Mouse (Mus musculus) neural tube, embryonic 10.5 days (tissue): ENCODE results near the gene Ryr2.
"Not testable (repeated sequence)": the region's sequence is repeated elsewhere in the genome, so short reads cannot be mapped to it uniquely, and the experiment has no call there.

Source experiments
- DNase-seq: peaks from one replicate; pipeline ENCODE4 v3.0.0-alpha.2; 2017; ENCODE audit warnings: low spot score; ENCODE audit errors: extremely low spot score

The Ryr2 gene

DNA sequence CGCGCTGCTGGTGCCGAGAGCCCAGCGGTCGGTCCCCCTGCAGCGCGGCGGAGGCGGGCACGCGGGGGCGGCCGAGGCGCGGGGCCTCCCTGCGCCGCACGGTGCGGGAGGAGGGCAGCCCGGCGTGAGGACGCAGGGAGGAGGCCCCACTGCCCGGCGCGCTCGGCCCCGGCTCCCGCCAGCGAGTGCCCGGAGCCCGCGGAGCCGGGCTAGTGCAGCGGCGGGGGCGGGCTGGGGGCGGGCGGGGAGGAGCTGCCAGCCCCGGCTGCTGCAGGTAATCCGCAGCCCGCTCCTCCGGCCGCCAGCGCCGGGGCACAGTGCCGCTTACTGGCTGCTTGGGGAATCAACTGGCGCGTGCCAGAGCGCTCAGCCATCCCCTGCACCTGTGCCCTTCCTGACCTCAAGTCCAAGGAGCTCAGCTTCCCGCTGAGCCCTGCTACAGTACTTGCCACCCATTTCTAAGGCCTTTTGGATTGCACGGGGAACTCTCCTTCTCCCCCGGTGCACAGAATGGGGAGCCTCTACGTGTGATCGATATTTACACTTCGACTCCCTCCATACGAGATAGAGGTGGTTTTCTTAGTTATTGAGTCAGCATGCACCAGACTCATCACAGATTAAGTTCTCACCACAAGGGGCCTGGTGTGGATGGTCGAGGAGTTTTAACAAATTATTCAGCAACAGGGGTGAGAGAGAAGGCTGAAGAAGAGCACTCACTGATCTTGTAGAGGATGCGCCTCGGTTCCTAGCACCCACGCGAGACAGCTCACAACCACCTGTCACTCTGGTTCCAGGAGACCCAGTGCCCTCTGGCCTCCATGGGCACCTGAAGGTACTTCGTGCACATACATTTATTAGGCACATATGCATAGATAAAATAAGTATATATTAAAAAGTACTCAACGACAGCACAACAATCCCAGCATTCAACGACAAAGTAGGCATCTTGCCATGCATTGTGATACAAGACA, at the start of gene Ryr2:
Gene Ryr2, minus strand, starts transcription at position 284 of the 971 bp plus-strand sequence.
- peak; percentile 69 for DNase-seq

DNA sequence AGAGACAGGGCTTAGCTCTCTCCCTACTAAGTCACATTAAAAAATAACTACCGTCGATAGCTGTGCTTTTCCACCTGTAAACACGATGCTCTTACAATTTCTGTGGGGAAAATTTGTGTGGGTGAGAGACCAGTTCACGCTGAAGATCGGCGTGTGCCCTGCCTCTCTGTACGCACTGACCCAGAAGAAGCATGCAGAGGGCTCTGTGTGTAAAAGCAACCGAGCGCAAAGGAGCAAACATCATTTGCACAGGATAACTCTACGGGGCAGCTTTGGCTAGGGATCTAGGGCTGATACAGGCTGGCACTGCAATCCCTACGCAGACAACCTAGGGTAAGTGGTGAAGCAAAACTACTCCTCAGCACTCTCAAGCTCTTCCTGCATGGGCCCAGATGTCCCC, 47.2 kb upstream of the Ryr2 start:
- no peak for DNase-seq

DNA sequence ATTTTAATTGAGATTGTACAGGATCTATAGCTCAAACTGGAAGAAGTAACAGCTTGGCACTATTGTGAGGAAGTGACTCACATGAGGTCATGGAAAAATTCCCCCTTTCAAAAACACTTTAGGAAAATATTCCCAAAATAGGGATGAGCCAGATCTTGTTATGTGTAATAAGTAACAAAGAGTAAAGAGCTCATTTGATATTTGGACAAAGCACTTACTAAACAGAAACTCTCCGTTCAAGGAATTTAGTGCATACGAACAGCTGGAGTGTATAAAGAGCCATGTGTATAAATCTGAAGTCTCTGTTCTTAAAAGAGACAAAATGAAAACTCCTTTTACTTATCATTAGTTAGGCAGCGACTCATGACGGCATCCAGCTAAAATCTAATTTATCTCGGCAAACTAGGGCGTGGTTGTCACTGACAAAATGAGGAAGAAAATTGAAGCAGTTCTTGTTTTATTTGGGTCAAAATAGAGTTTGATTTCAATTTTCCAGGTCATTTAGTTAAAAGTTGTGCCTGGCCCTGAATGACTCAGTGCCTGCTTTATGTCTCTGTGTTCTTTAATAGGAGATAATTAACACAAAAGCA, 40.3 kb upstream of the Ryr2 start:
- DNase-seq = no peak

- DNase-seq = no peak
These were observed 39.7 kb upstream of the Ryr2 start for GRCm38 (mm10) chr13:12146402-12146801.

DNA sequence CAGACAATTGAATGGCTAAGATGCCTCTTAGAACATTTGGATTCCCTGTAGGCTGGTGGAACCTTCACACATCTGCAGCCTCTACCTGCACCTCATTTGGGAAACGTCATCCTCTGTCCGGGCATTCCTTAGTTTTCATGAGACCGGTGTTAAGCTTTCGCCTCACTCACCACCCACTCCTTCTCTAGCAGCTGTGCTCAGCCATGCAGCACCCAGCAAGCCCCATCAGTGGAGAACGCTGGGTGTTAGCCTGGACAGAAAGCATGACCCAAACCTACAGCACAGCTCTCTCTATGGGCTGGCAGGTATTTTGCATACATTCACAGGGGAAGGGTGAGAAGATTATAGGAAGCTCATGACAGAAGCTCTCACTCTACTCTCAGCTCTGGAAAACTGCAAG, 36.6 kb upstream of the Ryr2 start:
- no peak for DNase-seq

DNA sequence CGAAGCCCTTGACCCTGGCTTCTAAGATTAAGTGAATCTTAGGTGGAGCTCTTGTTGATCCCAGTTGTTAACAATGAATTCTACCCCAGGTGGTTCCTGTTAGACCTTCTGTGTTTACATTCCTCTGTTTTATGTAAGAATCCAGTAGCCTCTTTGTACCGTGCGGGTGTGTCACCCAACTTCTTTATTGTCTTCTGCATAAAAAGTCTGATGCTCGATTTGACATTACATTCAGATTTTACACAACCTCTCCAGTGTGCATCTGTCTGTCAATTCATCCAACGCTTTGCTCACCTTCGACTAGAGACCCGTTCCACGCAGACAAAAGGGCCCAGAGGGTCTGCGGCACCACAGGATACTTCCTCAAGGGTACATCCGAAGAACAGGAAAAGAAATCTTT, 29.7 kb upstream of the Ryr2 start:
- DNase-seq = not testable (repeated sequence)

DNA sequence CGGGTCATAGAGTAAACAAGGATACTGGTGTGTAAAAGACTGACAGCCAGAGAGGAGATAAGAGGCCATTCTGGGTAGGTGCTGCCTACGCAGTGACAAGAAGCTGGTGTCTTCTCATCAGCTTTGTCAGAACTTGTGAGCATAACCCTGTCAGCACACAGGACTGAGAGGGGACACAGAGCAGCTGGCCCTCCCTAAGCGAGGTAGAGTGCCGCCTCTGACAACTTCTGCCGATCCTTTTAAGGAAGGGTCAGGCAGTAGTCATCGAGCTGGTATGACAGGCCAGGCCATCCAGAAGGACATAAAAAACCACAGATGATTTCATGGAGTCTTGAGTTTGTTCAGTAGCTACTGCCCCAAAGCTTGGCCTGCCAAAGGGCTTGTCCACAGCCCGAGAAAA, 26.8 kb upstream of the Ryr2 start:
- no peak for DNase-seq

DNA sequence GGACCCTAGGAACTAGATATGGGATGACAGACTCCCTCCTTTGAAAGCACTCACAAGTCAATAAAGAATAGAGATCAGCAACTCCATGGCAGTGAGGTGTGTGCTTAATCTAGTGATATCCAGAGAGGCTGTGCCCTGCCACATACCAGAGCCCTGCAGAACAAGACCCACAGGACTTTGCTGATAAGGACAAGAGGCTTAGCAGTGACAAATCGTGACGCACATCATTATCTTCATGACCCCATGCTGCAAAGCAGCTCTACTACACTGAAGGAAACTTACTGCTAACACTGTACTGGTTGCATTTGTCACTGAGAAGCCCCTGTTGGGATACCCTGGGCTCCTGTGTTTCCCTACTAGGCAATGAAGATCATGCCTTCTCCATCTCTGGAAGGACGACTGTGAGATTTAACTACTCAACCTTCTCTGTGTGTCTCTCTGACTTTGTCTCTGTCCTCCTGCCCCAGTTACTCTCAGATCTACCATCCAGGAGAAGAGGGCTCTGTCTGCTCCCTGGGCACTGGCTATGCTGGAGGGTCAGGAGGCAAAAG, 25.5 kb upstream of the Ryr2 start:
- no peak for DNase-seq

GRCm38 (mm10) chr13:12129121-12129520, 22.4 kb upstream of the Ryr2 start:
- no peak for DNase-seq

DNA sequence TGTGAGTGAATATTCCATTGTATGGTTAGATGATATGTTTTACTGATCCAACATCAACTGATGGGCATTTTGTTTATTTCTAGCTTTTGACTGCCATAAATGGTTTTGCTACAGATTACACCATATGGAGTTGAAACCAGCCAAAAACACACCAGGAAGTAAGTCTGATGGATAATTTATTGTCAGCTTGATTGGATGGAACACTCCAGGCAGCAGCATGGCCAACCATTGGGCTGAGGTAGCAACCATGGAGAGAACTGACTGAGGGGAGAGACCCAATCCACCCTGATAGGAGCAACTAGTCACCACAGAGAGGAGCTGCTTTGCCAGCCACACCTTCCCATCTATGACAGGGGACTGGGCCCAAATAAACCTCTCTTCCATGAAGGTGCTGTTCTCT, 19.4 kb upstream of the Ryr2 start:
- DNase-seq = no peak

DNA sequence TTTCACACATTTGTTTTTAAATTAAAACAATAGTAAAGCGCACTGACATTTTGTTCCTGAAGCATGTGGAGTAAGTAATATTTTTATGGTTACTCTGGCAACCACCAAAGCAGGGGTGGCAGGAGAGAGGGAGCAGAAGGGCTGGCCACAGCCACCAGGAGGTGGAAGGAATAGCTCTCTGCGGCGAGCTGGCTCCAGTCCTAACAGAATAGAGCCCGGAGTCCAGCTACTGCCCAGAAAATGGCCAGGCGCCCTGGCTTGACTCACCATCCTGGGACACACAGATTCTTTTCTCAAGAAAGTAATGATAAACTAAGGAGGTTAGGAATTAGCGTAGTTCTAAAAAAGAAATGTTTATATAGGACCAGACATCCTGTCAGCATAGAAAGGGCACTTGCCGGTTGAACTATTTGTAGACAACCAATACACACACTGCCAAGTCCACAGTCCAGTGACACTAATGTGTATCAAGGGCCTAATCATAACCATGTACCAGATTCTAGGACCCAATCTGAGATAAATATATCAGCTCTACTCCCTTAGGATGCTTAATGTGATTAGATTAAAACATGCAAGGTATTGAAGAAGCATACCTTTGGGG, 18.3 kb upstream of the Ryr2 start:
- DNase-seq = no peak

DNA sequence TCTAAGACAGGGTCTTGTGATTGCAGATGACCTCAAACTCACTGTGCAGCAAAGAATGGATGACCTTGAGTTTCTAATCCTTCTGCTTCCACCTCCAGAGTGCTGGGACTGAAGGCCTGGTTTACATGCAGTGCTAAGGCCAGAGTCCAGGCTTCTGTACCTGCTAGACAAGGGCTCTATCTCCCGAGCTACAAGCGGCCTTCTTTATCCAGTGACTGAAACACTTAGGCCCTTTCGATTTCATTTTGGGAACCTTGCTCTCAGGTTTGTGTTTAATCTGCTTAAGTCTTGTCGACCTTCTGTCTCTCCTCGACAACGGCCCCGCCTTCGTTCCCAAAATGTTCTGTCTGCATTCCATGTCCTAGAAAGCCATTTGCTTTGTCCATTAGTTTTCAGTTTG, 8.8 kb upstream of the Ryr2 start:
- no peak for DNase-seq

- no peak for DNase-seq
These were observed 8.1 kb upstream of the Ryr2 start for GRCm38 (mm10) chr13:12114816-12115215.

DNA sequence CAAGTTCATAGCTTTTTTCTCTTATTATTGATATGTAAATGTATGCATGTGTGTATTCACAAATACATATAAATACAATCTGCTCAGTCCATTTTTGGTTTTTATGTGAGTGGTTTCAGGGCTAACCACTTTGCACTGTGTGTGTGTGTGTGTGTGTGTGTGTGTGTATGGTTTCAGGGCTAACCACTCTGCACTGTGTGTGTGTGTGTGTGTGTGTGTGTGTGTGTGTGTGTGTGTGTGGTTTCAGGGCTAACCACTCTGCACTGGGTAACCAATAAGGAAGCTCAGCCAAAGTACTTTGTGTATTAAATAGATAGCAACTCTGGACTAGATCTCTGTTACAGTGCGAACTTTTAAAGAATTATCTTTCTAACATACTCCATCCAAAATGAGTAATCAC, 2.2 kb upstream of the Ryr2 start:
- DNase-seq = no peak

DNA sequence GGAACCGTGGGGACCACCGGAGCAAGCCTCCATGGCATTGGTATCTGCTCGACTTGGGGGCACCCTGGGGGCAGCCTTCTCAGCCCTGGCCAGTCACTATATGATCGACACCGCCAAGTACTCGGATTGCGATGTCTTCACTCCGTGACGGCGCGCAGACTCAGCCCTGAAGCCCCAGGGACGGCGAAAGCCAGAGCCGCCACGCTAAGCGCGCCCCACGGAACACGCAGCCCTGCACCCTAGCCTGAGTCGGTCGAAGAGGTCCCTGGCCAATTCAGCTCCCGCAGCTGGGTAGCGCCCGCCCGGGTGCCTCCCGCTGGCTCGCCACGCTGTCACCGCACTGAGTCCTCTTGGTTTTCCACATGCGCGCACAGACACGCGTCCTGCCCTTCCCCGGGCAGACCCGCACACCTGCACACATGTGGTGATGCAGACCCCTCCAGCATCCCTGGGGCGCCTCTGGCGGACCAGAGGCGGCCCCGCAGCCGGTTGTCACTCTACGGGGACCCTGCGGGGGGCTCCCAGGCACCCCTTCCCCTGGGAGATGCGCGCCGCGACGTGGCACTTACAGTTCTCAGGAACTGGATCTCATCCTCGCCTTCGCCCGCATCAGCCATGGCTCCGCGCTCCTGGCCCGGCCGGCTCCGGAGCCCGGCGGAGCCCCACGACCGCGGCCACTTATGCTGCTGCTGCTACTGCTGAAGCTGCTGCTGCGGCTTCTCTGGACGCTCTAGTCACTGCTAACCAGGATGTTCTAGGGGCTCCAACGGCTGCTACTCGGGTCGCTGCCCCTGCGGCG, 716 bp downstream of the Ryr2 start:
- peak; percentile 62 for DNase-seq

DNA sequence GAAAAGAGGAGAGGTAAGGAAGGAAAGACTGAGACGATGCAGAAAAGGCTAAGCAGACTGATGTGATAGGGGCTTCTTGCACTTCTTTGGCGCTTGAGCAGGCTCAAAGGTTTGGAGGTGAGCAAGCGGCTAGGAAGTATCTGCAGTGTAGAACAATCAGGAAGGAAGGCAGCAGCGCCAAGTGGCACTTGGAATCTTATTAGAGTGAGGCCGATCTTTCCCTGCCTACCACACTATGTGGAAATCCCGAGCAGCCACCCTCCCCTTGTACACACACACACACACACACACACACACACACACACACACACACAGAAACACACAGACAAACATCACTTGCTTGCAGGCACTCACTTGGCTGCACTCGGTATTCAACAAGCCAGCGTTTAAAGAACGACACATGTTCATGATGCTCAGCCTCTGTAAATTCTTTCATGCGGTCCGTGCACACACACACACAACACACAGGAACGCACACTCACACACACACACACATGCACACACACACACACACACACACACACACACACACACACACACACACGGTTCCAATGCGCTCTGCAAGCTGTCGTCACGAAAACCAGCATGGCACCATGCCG, 1.4 kb downstream of the Ryr2 start:
- DNase-seq = peak; percentile 17

DNA sequence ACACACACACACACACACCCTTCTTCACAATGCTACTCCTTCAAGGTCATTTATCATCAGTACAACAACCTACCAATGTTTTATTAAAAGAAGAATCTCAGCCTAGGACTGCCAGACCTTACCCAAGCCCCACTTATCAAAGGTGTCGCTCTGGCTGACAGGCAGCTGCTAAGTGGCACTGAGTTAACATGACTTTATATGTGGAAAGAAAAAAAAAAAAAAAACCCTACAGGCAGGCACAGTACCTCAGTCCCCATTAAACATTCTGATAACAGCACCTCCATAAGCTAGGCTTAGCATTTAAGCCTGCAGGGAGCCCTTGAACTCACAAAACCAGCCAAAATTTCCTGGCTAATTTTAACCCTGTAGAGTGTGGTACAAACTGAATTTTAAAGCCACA, 2.4 kb downstream of the Ryr2 start:
- DNase-seq = no peak

DNA sequence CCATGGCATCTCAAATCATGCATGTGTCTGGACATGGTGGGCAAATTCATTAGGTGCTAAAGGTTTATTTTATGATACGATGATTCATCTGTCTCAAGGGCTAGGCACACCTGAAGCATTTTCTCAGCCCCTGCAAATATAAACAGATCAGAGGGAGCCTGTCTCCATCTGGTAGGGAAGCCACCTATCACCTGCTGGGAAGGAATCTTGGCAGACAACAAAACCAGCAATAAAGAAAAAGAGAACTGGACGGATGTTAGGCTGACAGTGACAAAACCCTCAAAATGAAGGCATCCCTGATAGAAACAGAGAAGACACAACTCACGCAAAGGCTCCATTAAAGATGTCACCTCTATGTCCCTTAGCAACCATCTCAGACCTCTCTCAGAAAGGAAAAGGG, 3.7 kb downstream of the Ryr2 start:
- DNase-seq = no peak

DNA sequence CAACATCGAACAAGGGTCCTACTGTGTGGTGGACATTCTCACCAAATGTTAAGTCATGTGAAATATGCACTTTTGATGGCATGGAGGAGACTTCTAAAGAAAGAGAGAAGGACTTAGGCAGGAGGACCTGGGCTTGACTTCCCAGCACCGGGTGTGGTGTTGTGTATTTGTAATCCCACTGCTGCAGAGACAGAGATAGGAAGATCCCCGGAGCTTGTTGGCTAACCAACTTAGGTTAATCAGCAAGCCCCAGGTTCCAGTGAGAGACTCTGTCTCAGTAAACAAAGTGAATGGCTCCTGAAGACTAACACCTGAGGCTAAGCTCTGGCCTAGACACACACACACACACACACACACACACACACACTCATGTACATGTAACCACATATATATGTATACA, 7.3 kb downstream of the Ryr2 start:
- no peak for DNase-seq

DNA sequence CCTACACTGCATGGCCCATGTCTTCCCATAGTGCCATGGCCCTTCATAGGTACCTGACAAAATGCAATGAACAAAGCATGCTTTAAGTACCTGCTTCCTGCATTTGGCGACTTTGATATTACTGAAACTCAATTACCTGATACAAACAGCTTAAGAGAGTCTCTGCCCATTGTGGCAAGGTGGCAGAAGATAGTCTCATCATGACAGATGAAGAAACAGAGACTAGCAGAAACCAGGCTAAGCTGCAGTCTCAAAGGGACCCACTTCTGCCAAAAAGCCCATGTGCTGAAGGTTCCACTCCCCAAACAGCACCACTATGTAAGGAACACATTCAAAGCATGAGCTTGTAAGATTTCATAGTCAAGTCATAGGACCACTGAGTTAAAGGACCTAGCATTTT, 7.8 kb downstream of the Ryr2 start:
- no peak for DNase-seq

DNA sequence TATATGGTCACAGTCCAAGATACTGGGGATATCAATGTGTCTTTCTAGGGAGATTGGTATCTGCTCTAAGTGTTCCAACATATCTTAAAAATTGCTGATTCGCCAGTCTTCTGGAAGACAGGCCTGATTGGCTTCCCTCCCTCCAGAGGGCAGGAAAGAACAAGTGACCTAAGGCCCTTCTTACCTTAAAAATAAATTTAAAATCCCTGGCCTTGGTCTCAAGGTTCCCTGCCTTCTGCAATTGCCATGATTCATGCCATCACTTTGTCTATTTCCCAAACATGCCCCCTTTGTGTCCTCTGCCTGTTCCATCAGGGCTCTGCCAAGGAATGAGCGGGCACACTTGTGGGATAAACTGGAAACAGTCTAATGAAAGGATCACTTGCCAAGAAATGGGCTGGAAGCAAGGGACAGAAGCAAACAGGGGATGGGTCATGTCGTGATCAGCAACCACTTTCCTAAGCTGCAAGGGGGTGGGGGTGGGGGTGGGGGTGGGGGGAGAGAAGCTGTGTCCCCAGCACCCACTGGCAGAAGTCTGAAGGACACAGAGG, 10.3 kb downstream of the Ryr2 start:
- no peak for DNase-seq
